Mouse (Mus musculus) intestine, postnatal 0 days (tissue): ENCODE measurements around the gene Marveld1. TPM values are rescaled to one million over a fixed set of nuclear protein-coding genes. Genes with fewer than 3 reads are reported as not detected.
A peak's percentile ranks its signal among the peaks of the same experiment; 100 is the strongest.

ENCODE experiments used
- ATAC-seq: fragments of 200-750 bp; cut with Nextera tagmentation; 2 replicates; pipeline ENCODE4 v1.8.0; 2017; ENCODE audit warnings: mild to moderate bottlenecking, moderate TSS enrichment, moderate library complexity
- H3K27ac ChIP-seq: fragments of 300-500 bp; sonication (generic); 2 replicates; pipeline ENCODE4 v1.5.1; 2014; ENCODE audit warnings: mild to moderate bottlenecking, low read depth, low read length, moderate library complexity
- H3K27me3 ChIP-seq: fragments of 300-500 bp; sonication (generic); replicated peaks from 2 replicates; pipeline ENCODE4 v1.6.1; 2014; ENCODE audit warnings: low read length, mixed read lengths; ENCODE audit not compliant: control insufficient read depth, insufficient read depth
- H3K36me3 ChIP-seq: fragments of 300-500 bp; sonication (generic); 2 replicates; pipeline ENCODE4 v1.6.1; 2014; ENCODE audit warnings: mild to moderate bottlenecking, moderate library complexity; ENCODE audit not compliant: control insufficient read depth, insufficient read depth
- H3K4me1 ChIP-seq: fragments of 300-500 bp; sonication (generic); replicated peaks from 2 replicates; pipeline ENCODE4 v1.6.1; 2014; ENCODE audit warnings: antibody characterized with exemption, low read length, mixed read lengths; ENCODE audit not compliant: control insufficient read depth, insufficient read depth
- H3K4me2 ChIP-seq: fragments of 300-500 bp; sonication (generic); replicated peaks from 2 replicates; pipeline ENCODE4 v1.6.1; 2014; ENCODE audit warnings: low read depth, mild to moderate bottlenecking, moderate library complexity
- H3K4me3 ChIP-seq: fragments of 300-500 bp; sonication (generic); 2 replicates; pipeline ENCODE4 v1.5.1; 2014; ENCODE audit warnings: low read depth, low read length
- H3K9ac ChIP-seq: fragments of 300-500 bp; sonication (generic); 2 replicates; pipeline ENCODE4 v1.6.1; 2014; ENCODE audit warnings: mild to moderate bottlenecking, low read depth, low read length
- H3K9me3 ChIP-seq: fragments of 300-500 bp; sonication (generic); 2 replicates; pipeline ENCODE4 v1.6.1; 2016; ENCODE audit warnings: mixed run types; ENCODE audit not compliant: control insufficient read depth
- CTCF ChIP-seq: sonication (generic); IDR thresholded peaks from 2 replicates; pipeline ENCODE4 v1.5.1; 2016; ENCODE audit warnings: low read depth, mild to moderate bottlenecking, control low read depth, antibody characterized with exemption, moderate library complexity
- WGBS: fragments of 180-500 bp; shearing (Covaris S2); extraction: QIAGEN DNeasy Blood & Tissue Kit; methylation state at CpG from one replicate; pipeline ENCODE4 v1.1.7; 2014; 5-methylcytosine and 5-hydroxymethylcytosine counted together
- polyA plus RNA-seq: library from polyadenylated mRNA; unstranded; fragments of >200 nt; fragmentation: Nextera tagmentation; extraction: Ambion mirVana; gene quantifications from 2 replicates; pipeline ENCODE4 v1.2.1, GENCODE M21; 2015

The Marveld1 gene
- polyA plus RNA-seq, 1 experiment from 2014 or later, result 9.6 TPM

DNA sequence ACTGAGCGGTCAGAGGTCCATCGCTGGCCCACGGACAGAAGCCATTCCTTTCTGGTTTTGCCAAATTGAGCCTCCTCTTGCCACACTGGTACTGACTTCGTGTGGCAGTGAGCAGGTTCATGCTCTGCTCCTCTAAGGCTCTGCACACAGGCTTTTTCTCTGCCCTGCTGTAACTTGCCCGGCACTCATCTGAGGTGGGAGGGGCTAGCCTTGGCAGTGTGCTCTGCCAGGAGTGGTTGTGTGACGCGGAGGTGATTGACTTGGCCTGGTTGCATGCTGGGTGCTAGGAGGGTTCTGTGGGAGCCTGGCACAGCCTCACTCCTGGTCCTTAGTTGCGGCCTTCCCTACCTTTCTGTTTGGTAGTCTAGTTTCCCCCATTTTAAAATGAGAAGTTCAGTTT, 26.7 kb upstream of the Marveld1 start:
- Histone ChIP-seq H3K27ac (no peak overlapping the region), H3K9ac (no peak overlapping the region), H3K9me3 (no peaks in the 10 kb centered on the region), H3K4me3 (no peak overlapping the region), H3K27me3 (no peaks in the 10 kb centered on the region), H3K4me2 (no peak overlapping the region), H3K4me1 (no peaks in the 10 kb centered on the region), H3K36me3 (peaks cover 78% of the 10 kb centered on the region)
- no peak for ATAC-seq
- no peak for TF ChIP-seq CTCF
- WGBS, result 94% methylated on average over 8 of the region's 8 CpGs

DNA sequence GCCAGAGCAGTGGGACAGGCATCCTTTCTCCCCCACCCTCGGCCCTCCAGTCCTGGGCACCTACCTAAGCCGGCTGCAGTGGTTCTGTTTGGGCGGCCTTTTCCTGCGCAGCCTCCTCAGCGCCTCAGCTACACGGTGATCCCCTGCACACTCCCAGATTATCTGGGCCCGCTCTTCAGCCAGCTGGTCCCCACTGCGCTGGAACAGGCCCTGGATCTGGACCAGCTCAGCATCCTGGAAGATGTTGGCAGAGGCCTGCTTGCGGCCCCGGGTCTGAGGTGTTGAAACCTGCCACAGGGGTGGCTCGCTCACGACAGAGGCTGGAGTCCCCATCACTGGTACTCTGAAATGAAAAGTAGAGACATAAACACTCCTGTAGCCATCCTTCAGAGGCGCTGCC, 22.5 kb upstream of the Marveld1 start:
- Histone ChIP-seq H3K4me2 (no peak overlapping the region), H3K9me3 (no peaks in the 10 kb centered on the region), H3K4me3 (no peak overlapping the region), H3K4me1 (0 out of 2 replicates have a peak, but pooled peaks cover 3% of the 10 kb centered on the region), H3K27ac (no peak overlapping the region), H3K9ac (no peak overlapping the region), H3K36me3 (peaks cover 49% of the 10 kb centered on the region), H3K27me3 (no peaks in the 10 kb centered on the region)
- TF ChIP-seq CTCF, result no peak
- WGBS, result 86% methylated on average over 13 of the region's 13 CpGs
- no peak for ATAC-seq

DNA sequence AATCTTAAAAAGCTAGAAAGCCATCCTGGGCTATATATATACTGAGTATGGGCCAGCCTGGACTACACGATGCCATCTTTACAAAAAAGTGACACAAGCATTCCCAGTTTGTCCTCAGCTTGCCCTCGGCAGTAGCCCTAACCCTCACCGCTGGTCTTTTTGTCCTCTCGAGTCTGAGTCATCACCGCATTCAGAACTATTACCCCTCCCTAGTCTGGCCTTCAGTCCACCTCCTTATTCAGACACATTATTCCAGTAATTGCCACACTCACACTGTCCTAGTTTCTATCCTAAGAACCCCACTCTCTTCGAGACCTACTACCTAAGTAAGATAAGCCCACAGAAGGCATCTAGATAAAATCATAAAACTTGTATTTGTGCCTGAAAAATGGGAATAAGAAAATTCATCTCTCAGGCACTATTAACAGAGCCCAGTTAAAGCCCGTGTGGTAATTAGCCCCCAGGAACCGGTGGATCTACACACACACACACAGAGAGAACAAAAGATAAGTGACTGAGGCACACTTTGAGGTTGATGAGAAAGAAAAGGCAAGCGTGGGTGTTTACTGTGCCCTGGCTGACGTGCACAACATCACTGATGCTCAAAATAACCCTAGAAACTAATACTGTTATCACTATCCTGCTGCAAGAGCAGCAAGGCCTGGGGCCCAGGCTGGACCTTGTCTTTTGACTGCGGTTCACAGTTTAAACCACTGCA, 21.5 kb upstream of the Marveld1 start:
- no peaks in the 10 kb centered on the region for H3K27me3 ChIP-seq
- no peak for TF ChIP-seq CTCF
- H3K4me1 ChIP-seq, result 0 out of 2 replicates have a peak, but pooled peaks cover 3% of the 10 kb centered on the region
- no peaks in the 10 kb centered on the region for H3K9me3 ChIP-seq
- 71% methylated on average over 11 of the region's 11 CpGs for WGBS
- no peak overlapping the region for H3K4me2 ChIP-seq
- H3K36me3 ChIP-seq, result peaks cover 39% of the 10 kb centered on the region
- H3K27ac ChIP-seq, result no peak overlapping the region
- no peak for ATAC-seq
- no peak overlapping the region for H3K4me3 ChIP-seq
- no peak overlapping the region; the same call in 1 of the 2 replicates for H3K9ac ChIP-seq

DNA sequence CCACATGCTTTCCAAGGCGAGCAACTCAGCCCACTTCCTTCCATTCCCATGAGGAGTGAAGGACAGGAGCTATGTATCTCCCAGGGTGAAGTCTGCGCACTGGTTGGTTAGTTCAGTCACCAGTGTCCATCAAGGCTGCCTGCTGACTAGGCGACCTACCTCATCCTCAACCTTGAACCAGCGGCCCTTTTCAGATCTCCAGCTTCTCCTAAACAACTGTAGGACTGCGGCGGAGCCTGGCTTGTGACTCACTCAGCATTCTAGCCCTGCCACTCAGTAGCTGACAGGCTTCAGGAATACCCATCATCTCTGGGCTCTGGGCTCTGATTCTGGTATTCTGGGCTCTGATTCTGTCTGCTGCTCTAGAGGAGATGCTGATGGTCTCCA, 21.0 kb upstream of the Marveld1 start:
- Histone ChIP-seq H3K27ac (no peak overlapping the region), H3K4me3 (no peak overlapping the region), H3K4me2 (peak overlapping the region; percentile 43; the same call in 1 of the 2 replicates), H3K9ac (no peak overlapping the region; the same call in 1 of the 2 replicates), H3K9me3 (no peaks in the 10 kb centered on the region), H3K36me3 (peaks cover 34% of the 10 kb centered on the region), H3K27me3 (no peaks in the 10 kb centered on the region), H3K4me1 (0 out of 2 replicates have a peak, but pooled peaks cover 3% of the 10 kb centered on the region)
- no peak for TF ChIP-seq CTCF
- WGBS, result 81% methylated on average over 6 of the region's 6 CpGs
- no peak for ATAC-seq

DNA sequence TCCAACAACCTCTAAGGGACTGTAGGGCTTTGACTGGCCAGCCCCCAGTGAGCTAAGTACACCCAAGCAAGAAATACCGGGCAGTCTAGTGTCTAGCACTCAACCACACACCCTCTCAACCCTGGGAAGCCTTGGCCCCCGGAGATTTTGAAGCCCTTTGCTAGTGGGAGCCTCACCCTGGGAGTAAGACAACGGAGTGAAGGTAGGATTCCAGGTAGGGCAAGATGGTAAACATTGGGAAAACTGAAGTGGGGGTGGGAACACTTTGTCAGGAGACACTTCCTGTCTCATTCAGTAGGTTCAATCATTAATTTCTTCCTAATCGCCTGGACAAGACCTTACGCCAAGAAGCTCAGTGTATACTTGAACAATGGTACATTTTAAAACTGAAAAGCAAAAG, 20.2 kb upstream of the Marveld1 start:
- Histone ChIP-seq H3K27me3 (no peaks in the 10 kb centered on the region), H3K4me2 (peak overlapping the region; percentile 43), H3K9ac (no peak overlapping the region), H3K4me3 (no peak overlapping the region), H3K9me3 (no peaks in the 10 kb centered on the region), H3K4me1 (0 out of 2 replicates have a peak, but pooled peaks cover 3% of the 10 kb centered on the region), H3K36me3 (peaks cover 27% of the 10 kb centered on the region), H3K27ac (no peak overlapping the region)
- 52% methylated on average over 5 of the region's 5 CpGs for WGBS
- TF ChIP-seq CTCF, result no peak
- no peak for ATAC-seq

DNA sequence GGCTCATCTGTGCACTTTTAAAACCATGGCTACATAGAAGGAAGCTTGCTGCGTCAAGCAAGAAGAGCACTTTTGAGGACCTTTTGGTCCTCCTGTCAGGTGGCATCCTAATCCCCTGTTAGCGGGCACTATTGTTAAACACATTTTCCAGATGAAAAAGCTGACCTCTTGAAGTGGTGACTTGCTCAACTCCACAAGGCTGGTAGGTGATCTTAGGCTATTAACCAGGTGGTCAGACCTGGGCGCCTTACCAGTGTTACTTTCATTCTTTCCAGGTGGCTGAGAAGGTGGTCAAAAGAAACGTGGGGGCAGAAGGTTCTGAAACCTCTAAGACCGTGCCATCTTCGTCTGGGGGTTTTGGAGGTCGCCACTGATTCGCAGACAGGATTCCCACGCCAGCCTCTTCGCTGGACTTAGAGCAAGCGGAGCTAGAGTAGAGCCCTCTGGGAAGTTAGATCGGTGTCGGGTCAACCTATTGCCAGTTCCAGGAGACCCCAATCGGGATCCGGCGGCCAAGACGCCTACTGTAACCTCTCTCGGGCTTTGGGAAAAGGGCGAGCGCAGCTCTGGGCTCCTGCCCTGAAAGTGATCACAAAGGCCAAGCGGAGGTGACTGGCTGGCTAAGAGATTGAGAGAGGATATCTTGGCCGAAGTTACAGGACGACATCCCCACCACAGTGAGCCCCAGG, 19.0 kb upstream of the Marveld1 start:
- H3K27me3 ChIP-seq, result no peaks in the 10 kb centered on the region
- H3K27ac ChIP-seq, result peak overlapping the region; percentile 70
- WGBS, result 4% methylated on average over 23 of the region's 23 CpGs
- peaks cover 16% of the 10 kb centered on the region for H3K36me3 ChIP-seq
- peak; percentile 0; the same call in 1 of the 2 replicates for ATAC-seq
- H3K9me3 ChIP-seq, result no peaks in the 10 kb centered on the region
- H3K9ac ChIP-seq, result peak overlapping the region; percentile 79
- TF ChIP-seq CTCF, result no peak
- 0 out of 2 replicates have a peak, but pooled peaks cover 3% of the 10 kb centered on the region for H3K4me1 ChIP-seq
- peak overlapping the region; percentile 90 for H3K4me2 ChIP-seq
- peak overlapping the region; percentile 58 for H3K4me3 ChIP-seq
